Mouse (Mus musculus) forebrain, postnatal 0 days (tissue): ENCODE results near the gene Cdc25a. TPM values are rescaled to one million over a fixed set of nuclear protein-coding genes. Genes with fewer than 3 reads are reported as not detected.

Source experiments
- ATAC-seq: fragments of 200-750 bp; cut with Nextera tagmentation; 2 replicates; pipeline ENCODE4 v1.8.0; 2017; ENCODE audit warnings: mild to moderate bottlenecking, moderate library complexity
- DNase-seq: peaks from one replicate; pipeline ENCODE4 v3.0.0-alpha.2; 2015
- H3K27ac ChIP-seq: fragments of 300-500 bp; sonication (generic); 2 replicates; pipeline ENCODE4 v1.5.1; 2014; ENCODE audit warnings: low read depth, mild to moderate bottlenecking, antibody characterized with exemption, low read length, moderate library complexity, mixed read lengths
- H3K27me3 ChIP-seq: fragments of 300-500 bp; sonication (generic); 2 replicates; pipeline ENCODE4 v1.6.1; 2014; ENCODE audit warnings: mild to moderate bottlenecking, low read length, mixed read lengths; ENCODE audit not compliant: insufficient read depth
- H3K36me3 ChIP-seq: fragments of 300-500 bp; sonication (generic); 2 replicates; pipeline ENCODE4 v1.6.1; 2014; ENCODE audit warnings: mild to moderate bottlenecking, moderate library complexity; ENCODE audit not compliant: insufficient read depth
- H3K4me1 ChIP-seq: fragments of 300-500 bp; sonication (generic); 2 replicates; pipeline ENCODE4 v1.6.1; 2014; ENCODE audit warnings: antibody characterized with exemption; ENCODE audit not compliant: insufficient read depth
- H3K4me2 ChIP-seq: fragments of 300-500 bp; sonication (generic); 2 replicates; pipeline ENCODE4 v1.6.1; 2014; ENCODE audit warnings: low read depth, mild to moderate bottlenecking, moderate library complexity
- H3K4me3 ChIP-seq: fragments of 300-500 bp; sonication (generic); 2 replicates; pipeline ENCODE4 v1.5.1; 2014; ENCODE audit warnings: low read depth, low read length, mixed read lengths
- H3K9ac ChIP-seq: fragments of 300-500 bp; sonication (generic); 2 replicates; pipeline ENCODE4 v1.6.1; 2014; ENCODE audit warnings: mild to moderate bottlenecking
- H3K9me3 ChIP-seq: fragments of 300-500 bp; sonication (generic); 2 replicates; pipeline ENCODE4 v1.6.1; 2016; ENCODE audit warnings: low read length
- CTCF ChIP-seq: sonication (generic); IDR thresholded peaks from 2 replicates; pipeline ENCODE4 v1.5.1; 2016; ENCODE audit warnings: antibody characterized with exemption, control low read depth, low read depth
- WGBS: fragments of 180-500 bp; shearing (Covaris S2); extraction: QIAGEN DNeasy Blood & Tissue Kit; methylation state at CpG from one replicate; pipeline ENCODE4 v1.1.7; 2014; 5-methylcytosine and 5-hydroxymethylcytosine counted together
- polyA plus RNA-seq: library from polyadenylated mRNA; unstranded; fragments of >200 nt; fragmentation: Nextera tagmentation; extraction: Ambion mirVana; gene quantifications from 2 replicates; pipeline ENCODE4 v1.2.1, GENCODE M21; 2015
- total RNA-seq: library from RNA; depleted of rRNA; stranded (reverse); fragments of >200 nt; gene quantifications from 2 replicates; pipeline ENCODE4 v1.2.3, GENCODE M21; 2014; rRNA removed

Cdc25a gene
- total RNA-seq (14.4 and 16.1 TPM in 2 replicates), polyA plus RNA-seq (7.7 and 8.7 TPM in 2 replicates)

DNA sequence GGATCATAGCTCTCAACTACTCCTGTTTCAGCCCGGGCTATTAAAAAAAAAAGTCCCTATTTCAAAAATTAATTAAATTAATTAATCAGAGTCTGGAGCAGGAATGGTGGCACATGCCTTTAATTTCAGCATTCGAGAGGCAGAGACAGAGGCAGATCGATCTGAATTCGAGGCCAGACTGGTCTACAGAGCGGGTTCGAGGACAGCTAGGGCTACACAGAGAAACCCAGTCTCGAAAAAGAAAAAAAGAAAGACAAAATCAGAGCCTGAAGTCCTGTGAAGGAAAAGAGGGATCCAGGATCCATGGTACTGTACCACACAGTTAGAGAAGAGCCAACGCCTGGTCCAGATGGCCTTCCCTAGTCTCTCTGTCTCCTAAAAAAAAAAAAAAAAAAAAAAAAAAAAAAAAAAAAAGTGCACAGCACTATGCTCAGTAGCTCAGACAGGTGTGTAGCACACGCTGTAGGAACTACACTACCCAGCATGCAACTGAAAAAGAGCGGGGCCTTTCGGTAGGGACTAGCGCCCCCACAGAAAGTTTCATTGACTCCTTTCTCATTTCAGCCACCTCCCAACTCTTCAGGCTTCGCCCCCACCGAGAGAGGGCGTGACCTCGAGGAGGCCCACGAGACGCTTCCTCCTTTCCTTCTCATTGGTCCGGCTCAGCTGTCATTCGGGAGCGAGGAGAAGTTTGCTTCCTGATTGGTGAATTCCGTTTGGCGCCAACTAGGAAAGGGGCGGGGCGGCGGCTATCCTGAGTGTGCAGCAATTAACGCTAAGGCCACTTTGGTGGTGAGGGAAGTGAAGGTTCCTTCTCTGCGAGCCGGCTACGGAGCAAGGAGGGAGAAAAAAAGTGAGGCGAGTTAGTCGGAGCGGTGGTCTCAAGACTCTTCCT, at the start of gene Cdc25a:
Cdc25a (plus strand) TSS at position 783 of the 895 bp plus-strand sequence.
- H3K36me3 ChIP-seq, result peaks cover 12% of the 10 kb centered on the region
- H3K4me3 ChIP-seq, result peak within 1 kb of the TSS; percentile 82
- no peaks in the 10 kb centered on the region for H3K27me3 ChIP-seq
- H3K9ac ChIP-seq, result peak within 1 kb of the TSS; percentile 77
- H3K4me1 ChIP-seq, result no peaks in the 10 kb centered on the region
- H3K27ac ChIP-seq, result peak within 1 kb of the TSS; percentile 75
- peak; percentile 96 for ATAC-seq
- no peaks in the 10 kb centered on the region for H3K9me3 ChIP-seq
- peak within 1 kb of the TSS; percentile 92 for H3K4me2 ChIP-seq
- 7% methylated on average over 33 of the region's 33 CpGs for WGBS
- TF ChIP-seq CTCF, result peak; percentile 68
- DNase-seq, result peak; percentile 98

DNA sequence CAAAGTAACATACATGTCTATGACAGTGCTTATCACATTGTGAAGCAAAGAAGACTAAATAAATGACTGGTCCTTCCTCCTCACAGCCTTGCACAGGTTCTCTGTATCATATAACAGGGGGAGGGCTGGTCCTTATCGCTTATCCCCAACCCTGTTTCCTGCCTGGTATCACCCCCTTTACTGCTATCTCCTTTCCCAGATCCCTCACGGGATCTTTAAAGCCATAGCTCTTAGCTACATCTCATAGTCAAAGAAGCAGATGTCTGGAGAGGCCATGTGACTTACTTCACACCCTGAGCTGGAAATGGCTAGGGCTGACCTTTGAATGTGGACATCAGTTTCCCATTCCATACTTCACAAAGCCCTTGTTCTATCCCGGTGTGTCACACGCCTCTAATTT, 49.6 kb upstream of the Cdc25a start:
- H3K9me3 ChIP-seq, result no peaks in the 10 kb centered on the region
- no peak for TF ChIP-seq CTCF
- WGBS, result 74% methylated on average over 4 of the region's 4 CpGs

GRCm38 (mm10) chr9:109826181-109826580, 49.2 kb upstream of the Cdc25a start:
- no peak for TF ChIP-seq CTCF
- H3K4me1 ChIP-seq, result no peaks in the 10 kb centered on the region

More for the DNA sequence above, 49.6 kb upstream of the Cdc25a start:
- ATAC-seq, result no peak
- Histone ChIP-seq H3K27me3 (no peaks in the 10 kb centered on the region), H3K4me2 (no peak overlapping the region), H3K4me1 (no peaks in the 10 kb centered on the region), H3K9ac (no peak overlapping the region), H3K36me3 (no peaks in the 10 kb centered on the region; the same call in 1 of the 2 replicates), H3K4me3 (no peak overlapping the region), H3K27ac (no peak overlapping the region)
- no peak for DNase-seq

GRCm38 (mm10) chr9:109832391-109833087, 42.8 kb upstream of the Cdc25a start, which contains the start of gene Nme6:
Gene Nme6, plus strand, starts transcription at chr9:109832749.
- 2% methylated on average over 32 of the region's 32 CpGs for WGBS
- Histone ChIP-seq H3K27ac (peak within 1 kb of the TSS; percentile 91), H3K9me3 (no peaks in the 10 kb centered on the region), H3K27me3 (no peaks in the 10 kb centered on the region), H3K4me3 (peak within 1 kb of the TSS; percentile 69), H3K9ac (peak within 1 kb of the TSS; percentile 73), H3K36me3 (no peaks in the 10 kb centered on the region; the same call in 1 of the 2 replicates), H3K4me1 (peaks cover 5% of the 10 kb centered on the region), H3K4me2 (peak within 1 kb of the TSS; percentile 92)
- peak; percentile 93 for DNase-seq
- peak; percentile 84 for TF ChIP-seq CTCF
- ATAC-seq, result peak; percentile 98

More at GRCm38 (mm10) chr9:109826181-109826580, 49.2 kb upstream of the Cdc25a start:
- 79% methylated on average over 5 of the region's 5 CpGs for WGBS
- Histone ChIP-seq H3K27me3 (no peaks in the 10 kb centered on the region), H3K36me3 (no peaks in the 10 kb centered on the region; the same call in 1 of the 2 replicates), H3K9ac (no peak overlapping the region), H3K27ac (no peak overlapping the region), H3K4me3 (no peak overlapping the region), H3K9me3 (no peaks in the 10 kb centered on the region), H3K4me2 (no peak overlapping the region)
- ATAC-seq (no peak), DNase-seq (no peak)

GRCm38 (mm10) chr9:109833088-109833412, 42.3 kb upstream of the Cdc25a start:
- H3K9me3 ChIP-seq, result no peaks in the 10 kb centered on the region
- no peaks in the 10 kb centered on the region for H3K27me3 ChIP-seq
- peaks cover 1% of the 10 kb centered on the region; the same call in 1 of the 2 replicates for H3K36me3 ChIP-seq
- H3K4me1 ChIP-seq, result peaks cover 5% of the 10 kb centered on the region
- ATAC-seq (no peak), DNase-seq (no peak)
- peak overlapping the region; percentile 92 for H3K4me2 ChIP-seq
- H3K9ac ChIP-seq, result peak overlapping the region; percentile 73
- 0 out of 2 replicates have a peak overlapping the region, but pooled peaks have one; percentile 91 for H3K27ac ChIP-seq
- no peak for TF ChIP-seq CTCF
- peak overlapping the region; percentile 69 for H3K4me3 ChIP-seq
- 8% methylated on average over 6 of the region's 6 CpGs for WGBS

- 63% methylated on average over 6 of the region's 6 CpGs for WGBS
Measured at GRCm38 (mm10) chr9:109849312-109849758, 26.0 kb upstream of the Cdc25a start, which contains the start of gene Camp. Gene Camp, minus strand, starts transcription at chr9:109849617.

More at GRCm38 (mm10) chr9:109849312-109849758, 26.0 kb upstream of the Cdc25a start, which contains the start of gene Camp:
- DNase-seq (peak; percentile 15), ATAC-seq (no peak)
- H3K4me1 ChIP-seq, result no peaks in the 10 kb centered on the region
- no peaks in the 10 kb centered on the region for H3K27me3 ChIP-seq
- TF ChIP-seq CTCF, result no peak
- H3K36me3 ChIP-seq, result peaks cover 5% of the 10 kb centered on the region; the same call in 1 of the 2 replicates
- H3K9ac ChIP-seq, result no peak within 1 kb of the TSS
- no peak within 1 kb of the TSS for H3K4me3 ChIP-seq
- H3K27ac ChIP-seq, result no peak within 1 kb of the TSS
- H3K9me3 ChIP-seq, result no peaks in the 10 kb centered on the region
- H3K4me2 ChIP-seq, result no peak within 1 kb of the TSS
